Mouse (Mus musculus) G1E (cell line): ENCODE results near the gene Tgm1. TPM values are rescaled to one million over a fixed set of nuclear protein-coding genes. Genes with fewer than 3 reads are reported as not detected.

ENCODE experiments used
- ATAC-seq: 2 replicates; pipeline ENCODE4 v1.8.0; 2016; ENCODE audit warnings: mild to moderate bottlenecking; ENCODE audit not compliant: insufficient number of reproducible peaks, poor library complexity, low FRiP score, severe bottlenecking; ENCODE audit errors: extremely low read depth
- DNase-seq: peaks from one replicate; pipeline ENCODE4 v3.0.0; 2012; ENCODE audit warnings: low spot score
- H3K27me3 ChIP-seq: 2 replicates; pipeline ENCODE4 v1.6.1; 2012; ENCODE audit warnings: mild to moderate bottlenecking, low read length, inconsistent platforms; ENCODE audit not compliant: insufficient read depth
- H3K36me3 ChIP-seq: replicated peaks from 2 replicates; pipeline ENCODE3; 2012; ENCODE audit warnings: mild to moderate bottlenecking, inconsistent platforms
- H3K4me1 ChIP-seq: 2 replicates; pipeline ENCODE4 v1.6.1; 2012; ENCODE audit warnings: low read depth, low read length, inconsistent platforms, mixed read lengths; ENCODE audit not compliant: insufficient read depth
- H3K4me3 ChIP-seq: 2 replicates; pipeline ENCODE4 v1.5.1; 2012; ENCODE audit warnings: low read depth, mild to moderate bottlenecking, inconsistent platforms, low read length, moderate library complexity, mixed read lengths
- H3K9me3 ChIP-seq: replicated peaks from 2 replicates; pipeline ENCODE4 v1.6.1; 2012; ENCODE audit warnings: inconsistent platforms
- CTCF ChIP-seq: IDR thresholded peaks from 2 replicates; pipeline ENCODE4 v1.5.1; 2012; ENCODE audit warnings: low read depth, low read length, inconsistent platforms, mixed read lengths
- GATA1 ChIP-seq: IDR thresholded peaks from 2 replicates; pipeline ENCODE4 v1.6.1; 2012; ENCODE audit warnings: borderline replicate concordance, low read length, inconsistent platforms, mixed read lengths
- GATA2 ChIP-seq: IDR thresholded peaks from 2 replicates; pipeline ENCODE4 v1.6.1; 2012; ENCODE audit warnings: low read depth, low read length, inconsistent platforms, borderline replicate concordance
- POLR2AphosphoS5 ChIP-seq: IDR thresholded peaks from 2 replicates; pipeline ENCODE4 v1.6.1; 2012; ENCODE audit warnings: low read depth, low read length, inconsistent platforms; ENCODE audit not compliant: insufficient replicate concordance
- TAL1 ChIP-seq: conservative IDR thresholded peaks from 2 replicates; pipeline ENCODE4 v1.6.1; 2012; ENCODE audit warnings: low read depth, low read length, inconsistent platforms, mixed read lengths
- polyA plus RNA-seq: library from polyadenylated mRNA; stranded (reverse); fragments of >175 nt; gene quantifications from 2 replicates; pipeline ENCODE4 v1.2.3, GENCODE M21; 2012
- total RNA-seq, 2 experiments: library from RNA; stranded (forward) in 1 of 2; stranded (reverse) in 1 of 2; fragments of 200-1000 nt in 1 of 2; fragments of >200 nt in 1 of 2; fragmentation: Nextera tagmentation in 1 of 2; gene quantifications; 2 replicates each; pipeline ENCODE4 v1.2.3; 2014 to 2017

Tgm1 gene
- total and polyA plus RNA-seq, 3 experiments = 10.5 to 26.6 (median 11.7) TPM

- Histone ChIP-seq H3K36me3 (peaks cover 47% of the 10 kb centered on the region), H3K9me3 (no peaks in the 10 kb centered on the region), H3K4me3 (peak overlapping the region; percentile 75; the same call in 1 of the 2 replicates), H3K27me3 (no peaks in the 10 kb centered on the region), H3K4me1 (peaks cover 81% of the 10 kb centered on the region)
- TF ChIP-seq GATA2 (no peak), GATA1 (no peak), POLR2AphosphoS5 (no peak), TAL1 (no peak), CTCF (no peak)
- ATAC-seq = no peak
- DNase-seq = no peak
These were observed 1.9 kb downstream of the Tgm1 start for GRCm38 (mm10) chr14:55711786-55712185.

DNA sequence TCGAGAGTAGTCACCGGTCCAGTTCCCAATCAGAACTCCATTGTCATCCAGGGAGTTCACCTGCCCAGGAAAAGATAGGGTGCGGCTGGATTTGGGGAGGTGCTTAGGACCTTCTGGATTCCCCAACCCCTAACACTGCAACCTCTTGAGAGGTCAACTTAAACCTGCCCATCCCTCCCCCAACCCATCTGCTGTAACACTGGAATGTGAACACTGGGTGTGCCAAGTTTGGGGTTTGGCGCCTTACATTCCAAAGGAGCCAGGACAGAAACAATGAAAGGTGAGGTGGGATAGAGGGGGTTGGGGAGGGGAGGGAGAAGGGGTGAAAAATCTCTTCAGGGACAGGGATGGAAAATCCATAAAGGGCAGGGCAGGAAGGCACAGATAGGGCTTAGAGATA lies 4.2 kb downstream of the Tgm1 start:
- no peak for ATAC-seq
- DNase-seq = no peak
- H3K9me3 ChIP-seq = no peaks in the 10 kb centered on the region
- H3K36me3 ChIP-seq = peaks cover 58% of the 10 kb centered on the region
- H3K27me3 ChIP-seq = no peaks in the 10 kb centered on the region
- TF ChIP-seq POLR2AphosphoS5 = no peak
- TF ChIP-seq GATA2 = no peak
- no peak for TF ChIP-seq TAL1
- TF ChIP-seq CTCF = no peak
- TF ChIP-seq GATA1 = no peak
- peaks cover 84% of the 10 kb centered on the region for H3K4me1 ChIP-seq
- H3K4me3 ChIP-seq = no peak overlapping the region

DNA sequence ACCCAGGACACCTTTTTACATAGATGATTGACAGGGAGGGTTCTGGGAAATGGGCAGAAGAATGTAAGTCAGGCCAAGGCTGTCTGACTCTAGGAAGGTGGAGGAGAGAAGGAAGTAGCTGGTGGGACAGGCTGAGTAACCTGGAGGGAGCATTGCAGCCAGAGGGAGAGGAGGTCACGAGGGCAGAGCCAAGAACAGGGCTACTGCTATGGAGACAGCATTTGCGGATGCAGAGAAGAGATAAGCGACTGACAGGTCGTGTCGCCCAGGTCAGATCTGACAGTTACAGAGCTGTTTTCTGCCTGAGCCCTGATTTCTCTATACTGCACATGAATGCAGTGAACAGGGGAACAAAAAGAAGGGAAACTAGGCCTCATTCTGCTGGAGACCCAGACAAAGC lies 6.3 kb downstream of the Tgm1 start:
- Histone ChIP-seq H3K4me3 (no peak overlapping the region; the same call in 1 of the 2 replicates), H3K27me3 (no peaks in the 10 kb centered on the region), H3K36me3 (peaks cover 79% of the 10 kb centered on the region), H3K9me3 (no peaks in the 10 kb centered on the region), H3K4me1 (peaks cover 66% of the 10 kb centered on the region)
- DNase-seq (peak; percentile 67), ATAC-seq (peak; percentile 89)
- no peak for TF ChIP-seq POLR2AphosphoS5
- TF ChIP-seq TAL1 = peak; percentile 47

GRCm38 (mm10) chr14:55706051-55706600 lies 7.6 kb downstream of the Tgm1 start:
- TF ChIP-seq GATA2 = no peak
- no peak for TF ChIP-seq POLR2AphosphoS5
- Histone ChIP-seq H3K27me3 (no peaks in the 10 kb centered on the region), H3K36me3 (peaks cover 80% of the 10 kb centered on the region), H3K9me3 (no peaks in the 10 kb centered on the region), H3K4me1 (peaks cover 54% of the 10 kb centered on the region), H3K4me3 (no peak overlapping the region)
- DNase-seq (no peak), ATAC-seq (no peak)

GRCm38 (mm10) chr14:55702761-55703160 lies 11.0 kb downstream of the Tgm1 start:
- TF ChIP-seq POLR2AphosphoS5 (no peak), GATA1 (no peak), CTCF (no peak), GATA2 (no peak), TAL1 (no peak)
- Histone ChIP-seq H3K9me3 (no peaks in the 10 kb centered on the region), H3K4me1 (peaks cover 40% of the 10 kb centered on the region), H3K4me3 (no peak overlapping the region), H3K36me3 (peaks cover 80% of the 10 kb centered on the region), H3K27me3 (no peaks in the 10 kb centered on the region)
- ATAC-seq (no peak), DNase-seq (no peak)

DNA sequence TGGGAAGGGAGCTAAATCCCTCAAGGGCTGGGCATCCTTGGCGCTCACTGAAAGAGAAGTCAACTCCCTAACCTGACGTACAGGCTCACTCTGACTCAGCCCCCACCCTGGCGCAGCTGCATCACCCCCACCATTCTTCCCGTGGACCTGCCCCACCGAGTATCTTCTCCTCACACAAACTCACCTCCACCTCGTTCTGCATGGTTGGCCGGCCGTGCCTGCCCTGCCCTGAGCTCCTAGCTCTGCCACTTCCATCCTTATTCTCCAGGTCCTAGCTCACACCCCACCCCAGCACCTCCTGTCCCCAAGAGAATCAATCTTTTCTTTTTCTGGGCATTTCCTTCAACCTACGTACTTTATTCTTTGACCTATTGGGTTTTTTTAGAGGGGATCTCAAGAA lies 12.6 kb downstream of the Tgm1 start:
- ATAC-seq = no peak

GRCm38 (mm10) chr14:55697226-55697625 lies 16.5 kb downstream of the Tgm1 start:
- H3K36me3 ChIP-seq = peaks cover 29% of the 10 kb centered on the region
- DNase-seq (peak; percentile 45), ATAC-seq (peak; percentile 49)
- H3K4me3 ChIP-seq = peak overlapping the region; percentile 55
- no peaks in the 10 kb centered on the region for H3K27me3 ChIP-seq
- peaks cover 26% of the 10 kb centered on the region for H3K4me1 ChIP-seq
- H3K9me3 ChIP-seq = peaks cover 10% of the 10 kb centered on the region
- TF ChIP-seq GATA1 = no peak
- TF ChIP-seq CTCF = no peak
- TF ChIP-seq TAL1 = no peak
- no peak for TF ChIP-seq POLR2AphosphoS5

More for the DNA sequence above, 12.6 kb downstream of the Tgm1 start:
- DNase-seq = no peak
- no peaks in the 10 kb centered on the region for H3K27me3 ChIP-seq
- peaks cover 68% of the 10 kb centered on the region for H3K36me3 ChIP-seq
- H3K4me1 ChIP-seq = peaks cover 35% of the 10 kb centered on the region
- H3K4me3 ChIP-seq = no peak overlapping the region
- H3K9me3 ChIP-seq = no peaks in the 10 kb centered on the region
- TF ChIP-seq GATA1 = no peak
- TF ChIP-seq POLR2AphosphoS5 = no peak
- no peak for TF ChIP-seq CTCF
- TF ChIP-seq TAL1 = no peak
- TF ChIP-seq GATA2 = no peak
